Mouse (Mus musculus) ovary, postnatal 10 days (tissue): ENCODE results near the gene Fibp.

ENCODE experiments used
- DNase-seq: peaks from one replicate; pipeline ENCODE4 v3.0.0; 2022; ENCODE audit warnings: low spot score

The Fibp gene

DNA sequence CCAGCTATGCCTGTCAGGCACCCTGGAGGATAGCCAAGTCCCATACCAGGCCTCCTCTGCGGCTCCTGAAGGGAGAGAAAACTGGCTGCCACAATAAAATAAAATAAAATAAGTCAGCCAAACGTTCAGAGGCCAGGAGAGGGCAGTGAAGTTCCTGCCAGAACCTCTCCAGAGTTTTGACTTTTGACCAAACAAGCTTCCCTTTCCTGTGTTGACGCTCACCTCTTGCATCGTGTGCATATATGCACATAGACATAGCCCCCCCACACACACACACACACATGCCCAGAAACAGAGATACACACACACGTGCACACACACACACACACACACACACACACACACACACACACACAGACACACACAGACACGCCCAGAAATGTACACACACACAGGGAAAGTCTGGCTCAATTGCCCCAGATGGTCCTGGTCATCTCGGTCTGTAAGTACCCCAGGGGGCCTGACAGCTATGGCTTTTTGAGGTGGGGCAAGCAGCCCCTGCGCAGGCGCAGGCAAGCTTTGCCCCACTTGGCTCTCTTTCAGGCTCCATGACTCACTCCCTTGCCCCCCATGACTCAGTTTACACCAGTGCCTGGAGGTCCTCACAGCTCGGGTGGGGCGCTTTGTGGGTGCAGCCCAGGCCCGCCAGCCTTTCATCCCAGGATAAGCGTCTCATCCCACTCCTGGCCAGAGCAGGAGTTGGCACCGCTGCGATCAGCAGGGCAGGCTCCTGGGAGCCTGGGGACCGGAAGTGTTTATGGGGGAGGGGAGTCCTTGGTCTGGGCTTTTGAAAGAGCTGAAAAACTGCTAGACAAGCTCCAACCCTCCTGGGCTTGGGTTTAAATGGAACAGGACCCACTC lies 27.2 kb upstream of the Fibp start:
- no peak for DNase-seq

DNA sequence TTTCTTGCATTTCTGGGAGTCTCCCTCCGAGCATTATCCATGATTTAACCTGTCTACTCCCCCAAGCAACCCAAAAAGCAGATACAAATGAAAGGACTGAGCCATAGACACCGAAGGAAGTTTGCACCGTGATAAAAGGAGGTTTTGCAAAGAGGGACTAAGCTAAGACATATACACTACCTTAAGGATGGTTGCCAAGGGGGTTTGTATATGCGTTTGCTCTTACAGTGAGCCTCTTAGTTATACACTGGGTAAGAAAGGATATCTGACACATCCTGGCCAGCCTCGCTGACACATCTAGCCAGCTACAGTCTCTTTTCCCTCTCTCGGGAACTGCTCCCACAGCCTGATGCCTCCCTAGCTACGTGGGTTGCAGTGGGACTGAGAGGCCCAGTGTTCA lies 26.5 kb upstream of the Fibp start:
- no peak for DNase-seq

DNA sequence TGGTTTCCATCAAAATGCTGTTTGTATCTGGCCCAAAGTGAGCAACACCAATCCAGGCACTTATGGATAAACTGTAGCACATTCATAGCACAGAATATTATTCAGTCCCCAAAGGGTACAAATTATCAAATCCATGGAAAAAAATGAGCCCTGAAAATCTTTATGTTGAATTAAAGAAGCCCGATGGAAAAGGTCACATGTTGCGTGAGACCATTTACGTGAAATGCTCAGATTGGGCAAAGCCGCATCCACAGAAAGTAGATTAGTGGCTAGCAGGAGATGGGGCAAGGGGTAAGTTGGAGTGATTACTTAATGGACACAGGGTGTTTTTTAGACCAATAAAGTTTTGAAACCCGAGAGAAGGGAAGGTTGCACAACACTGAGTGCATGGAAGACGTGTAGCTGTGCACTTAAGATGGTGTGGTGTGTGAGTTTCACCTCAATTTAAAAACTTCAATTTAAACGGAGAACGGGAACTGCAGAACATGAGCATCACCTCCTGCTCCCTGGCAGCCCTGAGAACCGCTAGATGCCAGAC lies 16.0 kb upstream of the Fibp start:
- DNase-seq, result no peak

DNA sequence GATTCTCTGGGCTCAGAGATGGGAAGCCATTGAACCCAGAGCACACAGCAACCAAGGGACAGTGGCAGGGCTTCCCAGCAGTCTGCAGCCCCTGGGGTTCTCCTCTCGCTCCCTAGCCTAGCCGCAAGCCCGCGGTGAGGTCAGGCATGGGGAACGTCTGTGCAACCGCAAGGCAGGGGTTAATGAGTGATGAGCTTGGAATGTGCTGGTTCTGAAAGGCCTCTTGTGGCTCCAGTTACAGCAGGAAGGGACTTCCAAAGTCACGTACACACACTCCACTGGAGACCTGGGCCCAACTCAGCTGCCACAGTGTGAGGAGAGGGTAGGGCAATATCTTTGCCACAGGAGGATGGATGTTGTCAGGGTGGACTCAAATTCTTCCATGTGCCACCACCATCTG lies 15.5 kb upstream of the Fibp start:
- no peak for DNase-seq

DNA sequence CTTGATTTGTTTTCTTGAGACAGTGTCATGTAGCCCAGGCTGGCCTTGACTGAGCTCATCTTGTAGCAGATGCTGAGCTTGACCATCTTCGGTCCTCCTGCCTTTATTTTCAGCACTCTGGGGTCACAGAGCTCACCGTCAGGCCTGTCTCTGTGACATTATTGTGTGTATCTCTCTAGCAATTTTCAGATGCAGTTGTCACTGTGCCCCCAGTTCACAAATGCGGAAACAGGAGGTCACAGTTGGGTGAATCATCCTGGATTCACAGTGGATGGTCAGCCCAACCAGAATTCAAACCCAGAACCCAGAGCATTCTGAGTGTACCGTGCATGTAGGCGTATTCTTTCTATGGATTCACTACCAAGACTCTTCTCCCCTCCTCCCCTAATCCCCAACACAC lies 14.7 kb upstream of the Fibp start:
- DNase-seq, result no peak

DNA sequence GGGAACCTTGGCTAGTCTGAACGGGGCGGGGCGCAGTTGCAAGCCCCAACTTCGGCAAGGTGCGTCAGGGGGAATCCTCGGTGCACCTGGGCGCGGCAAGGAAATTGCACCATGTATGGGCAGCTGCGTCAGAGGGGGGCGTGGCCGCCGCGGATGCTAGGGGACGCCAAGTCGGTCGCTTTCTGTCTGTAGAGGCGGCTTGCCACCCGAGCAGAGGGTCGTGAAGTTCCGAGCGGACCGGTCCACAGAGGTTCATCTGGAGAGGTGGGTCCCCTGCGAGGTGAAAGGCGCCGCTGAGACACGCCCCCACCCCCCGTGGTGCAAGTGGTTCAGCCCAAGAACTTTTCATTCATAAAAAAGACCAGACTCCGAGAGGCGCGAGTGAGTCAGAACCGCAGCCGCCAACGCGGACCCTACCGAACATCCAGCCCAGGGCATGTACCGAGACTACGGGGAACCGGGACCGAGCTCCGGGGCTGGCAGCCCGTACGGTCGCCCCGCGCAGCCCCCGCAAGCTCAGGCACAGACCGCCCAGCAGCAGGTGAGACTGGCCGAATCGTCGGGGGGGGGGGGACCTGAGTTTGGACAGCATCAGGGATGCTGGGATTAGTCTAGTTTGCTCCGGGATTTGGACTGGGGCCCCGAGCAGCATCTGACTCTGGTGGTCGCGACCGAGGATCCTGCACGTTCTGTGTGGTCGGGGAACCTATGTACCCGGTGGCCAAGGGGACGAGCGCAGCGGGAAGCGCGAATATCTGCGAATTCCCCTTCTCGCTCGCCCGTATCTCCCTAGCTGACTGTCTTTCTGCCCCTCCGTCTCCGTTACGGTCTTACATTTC lies 12.7 kb upstream of the Fibp start, which contains the start of gene Fosl1:
Gene Fosl1, plus strand, starts transcription at position 33 of the 839 bp plus-strand sequence.
- DNase-seq, result no peak

DNA sequence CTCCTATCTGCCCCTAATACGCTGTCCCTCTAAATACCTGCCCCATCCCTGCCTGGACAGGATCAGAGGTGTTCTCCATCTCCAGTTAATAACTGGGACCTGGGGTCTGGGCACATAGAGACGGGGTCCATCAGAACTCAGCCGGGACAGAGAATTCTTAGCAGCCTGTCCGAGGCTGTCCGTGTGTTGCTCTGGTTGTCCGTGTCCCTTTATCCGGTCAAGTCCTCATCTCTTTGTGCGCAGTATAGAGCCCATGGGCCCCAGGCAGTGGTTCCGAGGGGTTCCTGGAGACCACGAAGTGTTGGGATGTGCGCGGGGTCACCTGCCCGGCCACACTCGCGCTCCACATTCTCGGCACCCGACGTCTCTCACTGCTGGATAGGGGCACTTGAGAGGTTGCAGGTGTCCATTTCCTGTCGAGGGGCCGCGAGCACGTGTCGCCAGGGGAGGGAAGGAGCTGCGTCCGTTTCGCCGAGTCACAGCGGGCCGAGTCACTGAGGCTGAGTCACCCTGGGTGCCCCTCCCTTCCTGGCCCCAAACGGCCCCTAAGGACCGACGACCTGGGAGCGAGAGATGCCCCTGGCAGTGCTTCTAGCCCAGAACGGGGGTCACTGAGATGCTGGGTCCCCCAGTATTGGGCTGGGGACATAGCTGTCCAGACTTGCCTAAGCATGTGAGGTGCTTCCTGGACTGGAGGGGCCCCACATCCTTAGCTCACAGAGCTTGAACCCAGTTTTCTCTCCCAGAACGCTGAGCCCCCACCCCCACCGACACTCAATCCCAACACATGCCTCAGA lies 11.9 kb upstream of the Fibp start:
- DNase-seq, result no peak

DNA sequence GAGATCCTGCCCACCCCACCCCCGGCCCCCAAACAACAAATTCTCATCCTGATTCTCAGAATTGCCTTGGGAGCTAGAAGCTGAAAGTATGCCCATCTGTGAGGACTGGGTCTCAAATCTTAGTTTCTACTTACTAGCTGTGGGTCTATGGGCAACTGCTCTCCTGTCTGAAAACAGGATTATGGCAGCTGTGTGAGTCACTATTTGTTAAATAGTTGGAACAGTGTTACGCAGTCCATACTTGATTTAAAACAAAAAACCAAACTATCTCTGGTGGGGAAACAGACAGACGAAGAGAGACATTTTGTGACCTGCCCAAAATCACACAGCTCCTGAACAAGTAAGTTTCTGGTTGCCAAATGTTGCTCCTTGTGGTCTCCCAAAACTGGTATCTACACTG lies 10.7 kb upstream of the Fibp start:
- DNase-seq, result no peak

DNA sequence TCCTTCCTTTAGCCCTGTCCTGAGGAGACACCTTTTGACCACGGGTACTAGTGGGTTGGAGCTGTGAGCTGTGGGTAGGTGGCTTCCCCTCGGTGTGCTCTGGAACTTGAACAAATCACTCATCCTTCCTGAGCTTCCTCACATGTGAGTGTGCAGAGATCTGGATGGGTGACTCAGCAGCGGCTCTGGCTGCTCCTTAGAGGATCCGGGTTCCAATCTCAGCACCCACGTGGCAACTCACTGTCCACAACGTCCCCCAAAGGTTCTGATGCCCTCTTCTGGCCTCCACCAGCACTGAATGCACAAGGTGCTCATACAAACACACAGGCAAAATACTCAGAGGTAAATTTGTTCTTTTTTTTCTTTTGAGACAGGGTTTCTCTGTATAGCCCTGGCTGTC lies 8.6 kb upstream of the Fibp start:
- DNase-seq, result no peak

DNA sequence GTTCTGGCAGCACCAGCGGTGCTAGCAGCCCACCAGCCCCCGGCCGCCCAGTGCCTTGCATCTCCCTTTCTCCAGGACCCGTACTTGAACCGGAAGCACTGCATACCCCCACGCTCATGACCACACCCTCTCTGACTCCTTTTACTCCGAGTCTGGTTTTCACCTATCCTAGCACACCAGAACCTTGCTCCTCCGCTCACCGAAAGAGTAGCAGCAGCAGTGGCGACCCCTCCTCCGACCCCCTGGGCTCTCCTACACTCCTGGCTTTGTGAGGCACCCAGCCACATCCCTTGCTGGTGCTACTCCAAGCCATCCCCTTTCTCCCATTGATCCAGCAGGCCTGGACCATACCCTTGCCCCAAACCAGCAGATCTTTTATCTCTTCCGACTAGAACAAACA lies 5.4 kb upstream of the Fibp start:
- no peak for DNase-seq

DNA sequence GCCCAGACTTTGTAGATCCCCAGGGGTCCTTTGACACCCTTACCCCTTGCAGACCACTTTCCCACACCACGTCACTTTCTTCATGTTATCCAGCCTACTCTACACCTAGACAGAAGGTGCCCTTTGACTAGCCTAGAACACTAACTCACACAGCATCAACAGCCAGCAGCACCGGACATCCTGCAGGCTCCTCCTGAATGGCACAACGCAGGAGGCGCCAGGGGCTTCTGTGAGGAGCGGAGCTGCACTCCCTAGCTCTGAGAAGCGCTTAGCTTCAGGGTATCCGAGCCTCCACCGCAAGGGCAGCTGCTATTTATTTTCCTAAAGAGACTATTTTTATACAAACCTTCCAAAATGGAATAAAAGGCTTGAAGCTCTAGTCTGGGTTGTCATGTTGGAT lies 4.8 kb upstream of the Fibp start:
- no peak for DNase-seq

DNA sequence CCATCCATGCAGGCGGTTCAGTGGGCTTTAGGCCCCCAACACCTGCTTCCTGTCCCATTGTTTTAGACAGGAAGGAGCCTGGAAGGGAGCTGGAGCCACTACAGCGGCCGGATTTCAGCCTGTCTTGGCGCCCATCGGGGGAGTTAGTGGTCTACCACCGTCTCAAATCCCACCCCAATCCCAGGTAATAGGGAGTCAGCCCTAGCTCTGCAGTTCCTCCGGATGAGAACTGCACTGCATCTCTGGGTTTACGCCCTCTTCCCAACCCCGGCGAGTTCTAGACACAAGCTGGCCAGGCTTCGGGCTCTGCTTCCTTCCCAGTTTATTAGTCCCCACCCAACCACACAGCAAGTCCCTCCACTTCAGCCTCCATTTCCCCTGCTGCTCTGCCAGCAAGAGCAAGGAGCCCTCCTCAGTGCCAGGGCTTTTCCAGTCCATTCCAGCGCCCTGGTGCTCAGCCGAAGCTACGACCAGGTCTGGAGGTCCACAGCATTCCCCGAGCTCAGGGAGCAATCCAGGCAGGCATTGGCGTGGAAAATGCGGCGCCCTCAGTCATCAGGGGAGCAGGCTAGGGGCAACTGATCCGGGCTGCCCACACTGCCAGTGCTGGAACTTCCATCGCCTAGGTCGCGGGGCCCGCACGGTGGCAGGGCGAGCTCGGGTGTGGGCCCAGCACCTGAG lies 4.0 kb upstream of the Fibp start:
- DNase-seq, result no peak

DNA sequence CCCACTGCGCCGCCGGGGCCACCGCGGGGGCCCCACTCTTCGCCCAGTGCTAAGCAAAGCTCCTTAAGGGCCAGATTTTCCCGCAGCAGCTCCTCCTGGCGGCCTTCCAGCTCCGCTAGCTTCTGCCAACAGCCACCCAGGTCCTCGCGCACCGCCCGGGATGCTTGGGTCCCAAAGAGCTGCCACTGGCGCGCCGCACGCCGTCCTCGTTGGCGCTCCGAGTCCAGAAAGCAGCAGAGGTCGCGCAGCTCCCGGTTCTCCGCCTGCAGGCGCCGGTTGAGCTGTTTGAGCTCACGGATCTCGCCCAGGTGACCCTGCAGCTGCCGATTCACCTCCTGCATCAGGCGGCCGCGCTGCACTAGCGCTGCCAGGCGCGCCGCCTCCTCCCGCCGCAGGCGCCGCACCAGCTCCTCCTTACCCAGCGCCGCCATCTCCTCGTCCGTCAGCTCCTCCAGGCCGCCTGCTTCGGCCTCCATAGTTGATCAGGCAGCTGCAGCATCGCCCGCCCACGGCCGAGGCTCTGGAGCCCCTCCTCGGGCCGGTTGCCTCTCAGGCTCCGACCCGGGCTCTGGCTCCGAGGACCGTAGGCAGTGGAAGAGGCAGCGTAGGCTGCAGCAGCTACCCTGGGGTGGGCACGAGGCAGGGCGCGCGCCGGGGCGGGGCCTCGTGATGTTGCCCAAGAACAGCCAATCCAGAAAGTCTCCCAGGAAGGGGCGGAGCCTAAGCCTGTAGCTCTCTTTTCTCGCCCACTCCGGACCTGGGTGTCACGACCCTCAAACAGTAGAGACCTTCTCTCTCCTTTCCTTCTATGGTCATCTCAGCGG lies 3.3 kb upstream of the Fibp start:
- DNase-seq, result peak; percentile 89

DNA sequence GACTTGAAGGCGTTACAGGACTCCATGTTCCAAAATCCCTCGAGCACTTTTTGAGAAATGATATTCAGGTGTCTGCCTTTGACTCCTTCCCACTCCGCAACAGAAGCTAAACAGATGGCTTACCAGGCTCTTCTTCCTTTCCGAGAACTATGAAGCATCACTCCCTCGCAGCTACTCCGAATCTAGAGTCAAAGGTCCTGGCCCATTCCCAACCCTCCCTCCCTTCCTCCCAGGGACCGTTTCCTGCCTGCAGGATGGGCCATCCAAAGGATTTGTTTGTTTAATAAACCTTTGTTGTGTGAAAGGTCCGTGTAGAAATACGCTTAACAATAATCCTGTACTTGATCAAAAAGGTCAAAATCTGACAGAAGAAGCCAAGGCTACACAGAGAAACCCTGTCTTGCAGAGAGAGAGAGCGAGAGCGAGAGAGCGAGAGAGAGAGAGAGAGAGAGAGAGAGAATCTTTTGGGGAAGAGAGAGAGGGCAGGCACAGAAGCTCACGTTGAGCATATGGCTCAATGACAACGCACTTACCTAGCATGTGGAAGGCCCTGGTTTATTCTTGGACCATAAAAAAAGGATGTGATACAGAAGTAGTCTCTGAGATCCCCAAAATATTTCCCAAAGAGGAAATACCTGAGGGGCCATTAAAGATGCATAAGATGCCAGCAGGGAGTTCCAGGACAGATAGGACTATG lies 2.5 kb upstream of the Fibp start, which contains the start of gene Ccdc85b:
Gene Ccdc85b, minus strand, starts transcription at position 149 of the 697 bp plus-strand sequence.
- no peak for DNase-seq

DNA sequence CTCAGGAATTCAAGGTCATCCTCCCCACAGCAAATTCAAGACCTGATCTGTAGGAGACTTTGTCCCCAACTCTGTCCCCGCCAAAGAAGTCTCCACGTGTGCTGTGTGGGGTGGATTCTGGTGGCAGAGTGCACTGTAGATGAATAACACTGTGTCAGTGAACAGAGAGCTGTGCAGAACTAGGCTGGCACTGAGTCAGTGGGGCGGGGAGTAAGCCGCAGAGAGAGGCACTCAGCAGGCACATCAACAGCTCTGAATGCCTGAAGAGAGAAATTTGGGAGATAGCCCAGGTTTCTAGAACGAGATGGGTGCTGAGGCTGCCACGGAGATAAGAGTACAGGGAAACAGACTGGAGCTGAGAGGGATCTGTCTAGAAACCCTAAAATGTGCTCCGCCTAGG lies 1.4 kb upstream of the Fibp start:
- no peak for DNase-seq

DNA sequence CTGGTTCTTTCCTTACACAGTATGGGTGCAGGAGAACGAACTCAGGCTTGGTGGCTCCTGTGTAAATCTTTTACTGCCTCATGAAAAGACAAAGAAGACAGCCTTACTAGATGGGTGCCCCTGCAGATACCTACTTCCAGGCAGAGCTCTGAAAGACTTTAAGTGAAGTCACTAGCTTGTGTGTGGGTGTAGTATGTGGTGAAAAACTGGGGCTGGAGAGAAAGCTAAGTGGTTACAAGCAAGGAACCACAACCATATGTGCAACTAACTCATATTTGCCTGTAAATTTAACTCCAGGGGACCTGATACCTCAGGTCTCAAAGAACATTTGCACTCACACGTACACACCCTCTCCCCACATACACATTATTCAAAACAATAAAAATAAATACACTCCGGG lies 519 bp upstream of the Fibp start:
- no peak for DNase-seq

DNA sequence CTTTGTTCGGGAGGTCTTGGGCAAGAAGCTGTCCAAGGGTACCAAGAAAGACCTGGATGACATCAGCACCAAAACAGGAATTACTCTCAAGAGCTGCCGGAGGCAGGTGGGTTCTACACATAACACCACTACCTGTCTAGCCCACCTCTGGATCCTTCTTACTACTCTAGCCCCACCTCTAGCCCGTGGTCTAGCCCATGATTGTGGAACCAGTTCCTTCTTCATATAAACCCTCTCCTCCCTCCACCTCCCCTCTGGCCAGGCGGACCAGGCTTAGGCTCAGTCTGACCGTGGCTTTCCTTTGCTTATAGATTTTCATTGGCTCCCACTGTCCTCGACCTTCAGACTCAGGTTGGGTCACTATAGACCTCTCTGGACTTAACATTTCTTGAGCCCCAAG lies 996 bp downstream of the Fibp start:
- DNase-seq, result no peak

DNA sequence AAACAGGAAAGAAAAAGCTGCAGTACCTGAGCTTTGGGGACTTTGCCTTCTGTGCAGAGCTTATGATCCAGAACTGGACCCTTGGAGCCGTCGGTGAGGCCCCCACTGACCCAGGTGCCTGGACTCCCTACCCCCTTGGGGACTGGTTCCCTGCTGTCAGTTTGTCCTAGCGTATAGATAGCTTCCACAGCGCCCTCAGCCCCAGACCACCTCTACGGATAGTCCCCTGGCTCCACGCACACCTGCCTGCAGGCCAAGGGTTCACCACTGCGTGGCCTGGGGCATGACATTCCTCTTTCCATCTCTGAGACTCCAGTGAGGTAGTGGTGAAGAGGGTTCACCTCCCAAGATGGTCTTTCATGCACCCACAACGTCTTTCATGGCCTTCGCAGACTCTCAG lies 2.8 kb downstream of the Fibp start:
- DNase-seq, result no peak

DNA sequence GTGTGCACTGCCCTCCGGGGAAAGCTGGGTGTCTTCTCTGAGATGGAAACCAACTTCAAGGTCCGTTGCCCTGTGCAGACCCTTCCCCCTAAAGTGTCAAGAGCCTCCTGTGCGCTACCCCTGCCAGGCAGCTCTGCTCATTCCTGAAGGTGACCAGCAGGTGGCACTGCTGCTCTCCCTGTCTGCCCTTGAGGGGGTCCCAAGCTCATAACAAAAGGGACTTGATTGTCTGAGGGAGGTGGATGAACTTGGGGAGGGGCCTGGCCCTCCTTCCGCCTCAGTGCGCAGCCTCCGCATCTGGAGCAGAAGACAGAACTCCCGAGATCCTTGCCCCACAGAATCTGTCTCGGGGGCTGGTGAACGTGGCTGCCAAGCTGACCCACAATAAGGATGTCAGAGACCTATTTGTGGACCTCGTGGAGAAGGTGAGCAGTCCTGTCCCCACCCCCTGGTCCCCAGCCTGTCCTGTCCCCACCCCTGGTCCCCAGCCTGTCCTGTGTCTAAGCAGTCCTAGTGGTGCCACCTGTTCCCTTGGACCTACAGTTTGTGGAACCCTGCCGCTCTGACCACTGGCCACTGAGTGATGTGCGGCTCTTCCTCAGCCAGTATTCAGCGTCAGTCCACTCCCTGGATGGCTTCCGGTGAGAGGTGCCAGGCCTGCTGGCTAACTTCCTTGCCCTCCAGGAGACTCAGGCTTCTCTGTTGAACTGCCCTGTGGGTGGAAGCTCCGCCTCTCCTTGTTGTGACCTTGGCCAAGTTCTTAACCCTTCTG lies 3.6 kb downstream of the Fibp start:
- no peak for DNase-seq
